Mouse (Mus musculus) kidney, adult 2 months (tissue): ENCODE measurements around the gene Rapgef3. TPM values are rescaled to one million over a fixed set of nuclear protein-coding genes. Genes with fewer than 3 reads are reported as not detected.

Source experiments
- DNase-seq: peaks from one replicate; pipeline ENCODE4 v3.0.0; 2021
- H3K27ac ChIP-seq: fragments of 200-500 bp; 2 replicates; pipeline ENCODE4 v1.5.1; 2012; ENCODE audit warnings: low read depth, low read length, control low read depth, inconsistent platforms; ENCODE audit not compliant: insufficient read depth
- H3K27me3 ChIP-seq: fragments of 200-500 bp; replicated peaks from 2 replicates; pipeline ENCODE4 v1.6.1; 2012; ENCODE audit warnings: mild to moderate bottlenecking, moderate library complexity, low read length, inconsistent platforms; ENCODE audit not compliant: control insufficient read depth, insufficient read depth
- H3K36me3 ChIP-seq: fragments of 200-500 bp; 2 replicates; pipeline ENCODE4 v1.6.1; 2012; ENCODE audit warnings: mild to moderate bottlenecking, moderate library complexity, low read length, inconsistent platforms; ENCODE audit not compliant: control insufficient read depth, insufficient read depth
- H3K4me1 ChIP-seq: fragments of 200-500 bp; 2 replicates; pipeline ENCODE4 v1.6.1; 2011; ENCODE audit warnings: low read length; ENCODE audit not compliant: control insufficient read depth, insufficient read depth
- H3K4me3 ChIP-seq: fragments of 200-500 bp; 2 replicates; pipeline ENCODE4 v1.5.1; 2011; ENCODE audit warnings: mild to moderate bottlenecking, low read depth, low read length, control low read depth; ENCODE audit not compliant: insufficient read depth
- CTCF ChIP-seq: fragments of 200-500 bp; conservative IDR thresholded peaks from 2 replicates; pipeline ENCODE4 v1.5.1; 2011; ENCODE audit warnings: low read depth, mild to moderate bottlenecking, control low read depth, low read length, moderate library complexity, mixed read lengths; ENCODE audit not compliant: insufficient read depth, insufficient read length
- POLR2A ChIP-seq: fragments of 200-500 bp; IDR thresholded peaks from one replicate; pipeline ENCODE4 v1.6.1; 2011; ENCODE audit warnings: low read depth, low read length, control low read depth
- WGBS: fragments of 180-500 bp; shearing (Covaris S2); methylation state at CpG from one replicate; pipeline ENCODE4 v1.1.7; 2018; 5-methylcytosine and 5-hydroxymethylcytosine counted together
- polyA plus RNA-seq: library from polyadenylated mRNA; depleted of rRNA; stranded (reverse); fragments of >200 nt; gene quantifications from 2 replicates; pipeline ENCODE4 v1.2.3, GENCODE M21; 2012

The Rapgef3 gene
- polyA plus RNA-seq, 1 experiment, result 136 TPM

DNA sequence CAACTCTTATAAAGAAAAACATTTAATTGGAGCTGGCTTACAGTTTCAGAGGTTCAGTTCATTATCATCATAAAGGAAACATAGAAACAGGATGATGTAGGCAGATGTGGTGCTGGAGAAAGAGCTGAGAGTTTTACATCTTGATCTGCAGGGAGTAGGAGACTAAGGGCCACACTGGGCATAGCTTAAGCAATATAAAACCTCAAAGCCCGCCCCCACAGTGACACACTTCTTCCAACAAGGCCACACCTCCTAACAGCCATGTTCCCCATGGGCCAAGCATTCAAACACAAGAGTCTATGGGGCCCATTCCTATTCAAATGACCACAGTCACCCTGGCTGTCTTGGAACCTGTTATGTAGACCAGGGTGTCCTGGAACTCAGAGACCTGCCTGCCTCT is 11.8 kb upstream of the Rapgef3 start:
- WGBS, result 100% methylated on average over 1 of the region's 1 CpGs

DNA sequence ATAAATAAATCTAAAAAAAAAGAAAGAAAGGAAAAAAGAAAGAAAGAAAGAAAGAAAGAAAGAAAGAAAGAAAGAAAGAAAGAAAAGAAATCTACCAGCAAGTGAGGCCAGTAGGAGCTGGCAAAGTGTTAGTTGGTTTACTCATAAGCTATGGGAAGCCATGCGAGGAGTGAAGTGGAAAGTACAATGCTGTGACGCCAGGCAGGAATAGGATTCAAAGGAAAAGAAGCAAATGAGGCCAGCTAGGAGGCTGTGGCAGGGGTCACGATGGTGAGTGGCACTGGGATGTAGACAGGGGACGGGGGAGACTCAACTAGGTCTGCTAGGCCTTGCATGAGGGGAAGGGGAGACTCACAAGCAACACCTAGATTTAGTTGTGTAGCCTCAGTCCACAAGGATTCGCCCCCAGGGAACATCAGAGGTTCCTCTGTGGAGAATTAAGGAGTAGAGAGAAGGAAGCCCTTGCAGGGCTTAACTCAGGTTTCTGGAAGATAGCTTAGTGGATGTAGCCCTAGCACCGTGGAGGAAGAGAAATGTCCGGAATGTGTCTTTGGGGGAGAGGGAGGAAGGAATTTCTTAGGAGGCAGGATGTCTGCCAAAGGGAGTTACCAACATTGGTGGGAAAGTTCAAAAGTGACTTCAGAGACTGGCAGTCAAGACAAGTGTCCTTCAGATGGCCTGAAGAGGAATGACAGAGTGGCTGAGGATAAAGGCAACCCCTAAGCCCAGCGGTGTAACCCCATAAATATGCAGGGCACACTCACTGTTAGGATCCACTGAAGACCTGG is 10.7 kb upstream of the Rapgef3 start, which contains the start of gene Slc48a1:
Gene Slc48a1, plus strand, starts transcription at position 210 of the 788 bp plus-strand sequence.
- peak within 1 kb of the TSS; percentile 99 for H3K27ac ChIP-seq

More for the DNA sequence above, 11.8 kb upstream of the Rapgef3 start:
- Histone ChIP-seq H3K4me1 (peaks cover 45% of the 10 kb centered on the region), H3K4me3 (no peak overlapping the region), H3K27ac (peak overlapping the region; percentile 86), H3K27me3 (no peaks in the 10 kb centered on the region), H3K36me3 (no peaks in the 10 kb centered on the region)
- TF ChIP-seq CTCF, result no peak
- TF ChIP-seq POLR2A, result no peak
- peak; percentile 8 for DNase-seq

DNA sequence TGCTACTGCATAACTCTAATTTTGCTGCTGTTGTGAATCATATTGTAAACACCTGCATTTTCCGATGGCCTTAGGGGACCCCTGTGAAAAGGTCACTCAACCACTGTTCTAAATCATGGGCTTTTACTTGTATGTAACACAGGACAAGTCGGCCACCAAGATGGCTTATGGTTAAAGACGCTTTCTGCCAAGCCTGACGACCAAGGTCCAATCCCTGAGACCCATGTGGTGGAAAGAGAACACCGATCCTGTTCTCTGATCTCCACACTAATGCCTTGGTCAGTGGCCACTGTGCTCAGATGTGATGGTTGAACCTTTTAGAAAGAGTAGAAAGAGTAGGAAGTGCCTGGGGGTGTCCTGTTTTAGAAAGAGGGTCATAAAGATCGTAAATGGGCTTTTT is 9.1 kb upstream of the Rapgef3 start:
- H3K27ac ChIP-seq, result peak overlapping the region; percentile 88
- no peak overlapping the region for H3K4me3 ChIP-seq
- DNase-seq, result peak; percentile 74
- no peaks in the 10 kb centered on the region for H3K36me3 ChIP-seq
- WGBS, result 50% methylated on average over 6 of the region's 6 CpGs
- H3K4me1 ChIP-seq, result peaks cover 63% of the 10 kb centered on the region
- H3K27me3 ChIP-seq, result no peaks in the 10 kb centered on the region
- TF ChIP-seq POLR2A (no peak), CTCF (no peak)

More for the DNA sequence above, 10.7 kb upstream of the Rapgef3 start, which contains the start of gene Slc48a1:
- Histone ChIP-seq H3K27me3 (no peaks in the 10 kb centered on the region), H3K4me3 (no peak within 1 kb of the TSS), H3K4me1 (peaks cover 54% of the 10 kb centered on the region), H3K36me3 (no peaks in the 10 kb centered on the region)
- peak; percentile 85 for DNase-seq
- 29% methylated on average over 8 of the region's 8 CpGs for WGBS
- TF ChIP-seq CTCF, result no peak
- TF ChIP-seq POLR2A, result no peak

DNA sequence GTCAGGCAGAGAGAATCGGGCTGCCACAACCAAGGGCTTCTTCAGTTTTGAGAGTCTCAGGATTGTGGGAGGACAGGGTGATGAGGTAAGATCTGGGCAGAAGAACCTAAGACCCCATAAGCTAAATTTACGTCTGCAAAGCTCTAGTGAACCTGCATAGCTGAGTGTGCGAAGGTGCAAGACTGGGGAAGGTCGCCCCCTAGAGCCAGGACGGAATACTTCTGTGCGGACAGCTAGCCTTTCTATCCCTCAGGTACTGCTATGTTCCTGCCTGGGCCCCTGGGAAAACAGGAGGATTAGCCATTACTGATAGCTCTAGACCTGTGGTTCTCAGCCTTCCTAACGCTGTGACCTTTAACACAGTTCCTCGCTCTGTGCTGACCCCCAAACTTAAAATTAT is 8.7 kb upstream of the Rapgef3 start:
- Histone ChIP-seq H3K4me1 (peaks cover 63% of the 10 kb centered on the region), H3K4me3 (no peak overlapping the region), H3K36me3 (no peaks in the 10 kb centered on the region), H3K27me3 (no peaks in the 10 kb centered on the region), H3K27ac (peak overlapping the region; percentile 88)
- no peak for TF ChIP-seq POLR2A
- TF ChIP-seq CTCF, result peak; percentile 91
- 13% methylated on average over 8 of the region's 8 CpGs for WGBS
- DNase-seq, result peak; percentile 93

DNA sequence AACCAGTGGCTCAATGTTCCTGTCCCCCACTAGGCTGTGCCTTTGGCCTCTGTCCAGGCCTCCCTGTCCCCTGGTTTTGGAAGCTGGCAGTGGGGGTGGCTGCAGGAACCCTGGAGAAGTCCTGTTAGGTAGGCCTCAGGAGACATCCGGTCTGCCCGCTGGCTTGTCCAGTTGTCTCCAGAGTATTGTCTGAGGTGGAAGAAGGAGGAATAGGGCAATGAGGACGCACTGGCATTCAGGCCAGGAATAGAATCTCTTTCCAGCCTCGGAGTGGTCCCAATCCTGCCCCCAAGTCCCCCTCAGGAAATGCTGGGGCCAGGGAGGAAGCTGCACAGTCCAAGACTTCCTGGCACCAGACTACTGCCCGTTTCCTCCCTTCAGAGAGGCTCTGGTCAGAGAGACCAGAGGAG is 6.2 kb upstream of the Rapgef3 start:
- H3K4me1 ChIP-seq, result peaks cover 55% of the 10 kb centered on the region
- H3K27me3 ChIP-seq, result no peaks in the 10 kb centered on the region
- H3K4me3 ChIP-seq, result no peak overlapping the region
- no peak for TF ChIP-seq CTCF
- TF ChIP-seq POLR2A, result no peak
- 24% methylated on average over 5 of the region's 5 CpGs for WGBS
- no peaks in the 10 kb centered on the region for H3K36me3 ChIP-seq
- peak overlapping the region; percentile 95 for H3K27ac ChIP-seq
- DNase-seq, result peak; percentile 79

- peaks cover 48% of the 10 kb centered on the region for H3K4me1 ChIP-seq
- H3K36me3 ChIP-seq, result no peaks in the 10 kb centered on the region
- H3K4me3 ChIP-seq, result no peak overlapping the region
- WGBS, result 6% methylated on average over 5 of the region's 5 CpGs
- no peak for TF ChIP-seq POLR2A
- no peak for TF ChIP-seq CTCF
- H3K27ac ChIP-seq, result peak overlapping the region; percentile 97
- peak; percentile 99 for DNase-seq
- no peaks in the 10 kb centered on the region for H3K27me3 ChIP-seq
Measured at GRCm38 (mm10) chr15:97773108-97773507, 5.3 kb upstream of the Rapgef3 start.

- Histone ChIP-seq H3K4me1 (peaks cover 34% of the 10 kb centered on the region), H3K36me3 (no peaks in the 10 kb centered on the region), H3K4me3 (no peak overlapping the region), H3K27ac (0 out of 2 replicates have a peak overlapping the region, but pooled peaks have one; percentile 15), H3K27me3 (no peaks in the 10 kb centered on the region)
- 50% methylated on average over 8 of the region's 8 CpGs for WGBS
- TF ChIP-seq CTCF (no peak), POLR2A (no peak)
- no peak for DNase-seq
Measured at GRCm38 (mm10) chr15:97770280-97770679, 2.5 kb upstream of the Rapgef3 start.
